Mouse (Mus musculus) hindbrain, embryonic 10.5 days (tissue): ENCODE data around the gene Gcnt3. TPM values are rescaled to one million over a fixed set of nuclear protein-coding genes. Genes with fewer than 3 reads are reported as not detected.
A peak's percentile ranks its signal among the peaks of the same experiment; 100 is the strongest.

Experiments
- DNase-seq: peaks from one replicate; pipeline ENCODE4 v3.0.0-alpha.2; 2017; ENCODE audit warnings: low spot score
- H3K27ac ChIP-seq: fragments of 300-500 bp; sonication (generic); 2 replicates; pipeline ENCODE4 v1.5.1; 2016; ENCODE audit warnings: mild to moderate bottlenecking, moderate library complexity
- H3K27me3 ChIP-seq: fragments of 300-500 bp; sonication (generic); 2 replicates; pipeline ENCODE4 v1.6.1; 2016; ENCODE audit warnings: mild to moderate bottlenecking; ENCODE audit not compliant: poor library complexity, insufficient read depth, severe bottlenecking
- H3K36me3 ChIP-seq: fragments of 300-500 bp; sonication (generic); 2 replicates; pipeline ENCODE4 v1.6.1; 2016; ENCODE audit warnings: mild to moderate bottlenecking, moderate library complexity
- H3K4me1 ChIP-seq: fragments of 300-500 bp; sonication (generic); replicated peaks from 2 replicates; pipeline ENCODE4 v1.6.1; 2016; ENCODE audit warnings: mild to moderate bottlenecking
- H3K4me3 ChIP-seq: fragments of 300-500 bp; sonication (generic); 2 replicates; pipeline ENCODE4 v1.5.1; 2016; ENCODE audit warnings: mild to moderate bottlenecking, moderate library complexity
- H3K9me3 ChIP-seq: fragments of 300-500 bp; sonication (generic); 2 replicates; pipeline ENCODE4 v1.6.1; 2016; ENCODE audit warnings: mild to moderate bottlenecking, moderate library complexity
- WGBS: fragments of 180-500 bp; shearing (Covaris S2); methylation state at CpG from one replicate; pipeline ENCODE4 v1.1.7; 2016; 5-methylcytosine and 5-hydroxymethylcytosine counted together
- polyA plus RNA-seq: library from polyadenylated mRNA; unstranded; fragments of >200 nt; fragmentation: Nextera tagmentation; extraction: Ambion mirVana; gene quantifications from 2 replicates; pipeline ENCODE4 v1.2.1, GENCODE M21; 2016

The Gcnt3 gene
- polyA plus RNA-seq, 1 experiment from 2014 or later: not detected

DNA sequence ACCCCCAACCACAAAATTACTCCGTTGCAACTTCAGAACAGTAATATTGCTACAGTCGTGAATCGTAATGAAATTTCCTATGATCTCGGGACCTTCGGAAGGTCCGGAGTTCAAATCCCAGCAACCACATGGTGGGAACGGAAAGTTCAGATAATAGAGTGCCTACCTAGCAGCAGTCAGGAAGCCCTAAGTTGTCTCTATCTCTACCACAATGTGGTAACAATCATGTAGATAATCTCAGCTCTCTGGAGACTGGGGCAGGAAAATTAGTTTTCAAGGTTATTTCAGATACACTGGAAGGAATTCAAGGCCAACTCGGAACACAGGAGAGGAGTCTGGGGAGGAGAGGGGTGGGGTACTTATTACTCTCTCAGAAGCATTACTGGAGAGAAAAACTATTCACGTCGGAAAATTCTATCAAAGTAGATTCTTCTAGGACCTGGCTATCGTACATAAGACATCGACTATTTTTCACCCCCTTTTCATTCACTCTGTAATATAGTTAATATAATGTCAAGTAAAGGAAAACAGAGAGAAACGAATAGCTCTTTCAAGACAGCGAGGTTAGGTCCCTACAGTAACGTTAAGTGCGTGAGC, 49.1 kb downstream of the Gcnt3 start:
- DNase-seq: no peak
- H3K27ac ChIP-seq: peak overlapping the region; percentile 98
- WGBS: 40% methylated on average over 16 of the region's 16 CpGs
- peaks cover 24% of the 10 kb centered on the region for H3K36me3 ChIP-seq
- H3K4me3 ChIP-seq: peak overlapping the region; percentile 98
- peaks cover 17% of the 10 kb centered on the region for H3K4me1 ChIP-seq
- H3K27me3 ChIP-seq: no peaks in the 10 kb centered on the region
- H3K9me3 ChIP-seq: no peaks in the 10 kb centered on the region

- peak; percentile 52 for DNase-seq
- H3K36me3 ChIP-seq: peaks cover 18% of the 10 kb centered on the region
- no peak overlapping the region for H3K27ac ChIP-seq
- no peaks in the 10 kb centered on the region for H3K27me3 ChIP-seq
- no peaks in the 10 kb centered on the region for H3K9me3 ChIP-seq
- under 1% methylated on average over 3 of the region's 3 CpGs for WGBS
- H3K4me1 ChIP-seq: peaks cover 17% of the 10 kb centered on the region
- no peak overlapping the region for H3K4me3 ChIP-seq
Observed at GRCm38 (mm10) chr9:69987579-69987978, 50.3 kb downstream of the Gcnt3 start.

GRCm38 (mm10) chr9:69986571-69986970, 51.3 kb downstream of the Gcnt3 start:
- no peak for DNase-seq
- 80% methylated on average over 5 of the region's 5 CpGs for WGBS
- peaks cover 13% of the 10 kb centered on the region for H3K4me1 ChIP-seq
- H3K4me3 ChIP-seq: no peak overlapping the region
- H3K9me3 ChIP-seq: no peaks in the 10 kb centered on the region
- peaks cover 7% of the 10 kb centered on the region; the same call in 1 of the 2 replicates for H3K36me3 ChIP-seq
- H3K27me3 ChIP-seq: no peaks in the 10 kb centered on the region
- H3K27ac ChIP-seq: no peak overlapping the region

GRCm38 (mm10) chr9:69986063-69986462, 51.8 kb downstream of the Gcnt3 start:
- Histone ChIP-seq H3K4me3 (no peak overlapping the region), H3K27ac (no peak overlapping the region), H3K27me3 (no peaks in the 10 kb centered on the region), H3K9me3 (no peaks in the 10 kb centered on the region), H3K36me3 (0 out of 2 replicates have a peak, but pooled peaks cover 2% of the 10 kb centered on the region), H3K4me1 (peaks cover 8% of the 10 kb centered on the region)
- WGBS: 86% methylated on average over 10 of the region's 10 CpGs
- DNase-seq: no peak

DNA sequence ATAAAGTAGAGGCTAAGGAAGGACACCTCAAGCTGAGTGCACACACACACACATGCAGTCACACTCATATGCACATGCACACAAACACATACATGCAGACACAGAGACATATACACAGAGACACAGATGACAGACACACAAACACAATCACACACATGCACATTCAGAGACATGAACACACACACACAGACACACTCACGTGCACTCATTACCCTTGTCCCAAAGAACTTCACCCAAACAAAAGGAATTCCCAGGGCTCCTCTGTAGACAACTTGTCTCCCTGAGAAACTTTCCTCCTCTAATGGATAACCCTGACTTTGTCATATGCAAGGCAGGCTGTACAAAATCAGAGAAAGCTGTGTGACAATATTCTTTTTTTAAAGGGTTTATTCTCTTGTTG, 52.4 kb downstream of the Gcnt3 start:
- Histone ChIP-seq H3K36me3 (no peaks in the 10 kb centered on the region), H3K4me1 (peaks cover 3% of the 10 kb centered on the region), H3K9me3 (no peaks in the 10 kb centered on the region), H3K4me3 (no peak overlapping the region), H3K27me3 (no peaks in the 10 kb centered on the region), H3K27ac (no peak overlapping the region)
- no peak for DNase-seq
- 72% methylated on average over 1 of the region's 1 CpGs for WGBS

Other genes with a start within 250 kb of the Gcnt3 start
- 87.0 and 99.8 TPM in 2 replicates for gene Bnip2, start 48.6 kb downstream of the Gcnt3 start, polyA plus RNA-seq
- 185 and 196 TPM in 2 replicates for gene Gtf2a2, start 25.5 kb downstream of the Gcnt3 start, polyA plus RNA-seq
- gene Fam81a, start 104.5 kb upstream of the Gcnt3 start, polyA plus RNA-seq: 7.2 and 9.5 TPM in 2 replicates
- 12.6 and 15.2 TPM in 2 replicates for gene Myo1e, start 169.3 kb upstream of the Gcnt3 start, polyA plus RNA-seq